ENCODE assay signal across 8 mouse cellular contexts in the genomic region with DNA sequence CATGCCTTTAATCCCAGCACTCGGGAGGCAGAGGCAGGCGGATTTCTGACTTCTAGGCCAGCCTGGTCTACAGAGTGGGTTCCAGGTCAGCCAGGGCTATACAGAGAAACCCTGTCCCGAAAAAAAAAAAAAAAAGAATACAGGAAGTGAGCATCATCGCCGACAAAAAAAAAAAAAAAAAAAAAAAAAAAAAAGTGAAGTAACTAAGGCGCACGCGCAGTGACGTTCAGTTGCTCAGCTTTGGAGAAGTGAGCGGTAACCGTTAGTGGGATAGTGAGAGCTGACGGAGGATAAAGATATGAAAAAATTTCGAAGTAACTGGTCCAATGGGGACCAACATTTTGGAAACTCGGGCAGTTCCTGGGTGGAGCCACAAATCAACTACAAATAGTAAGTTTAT. TPM values are rescaled to one million over a fixed set of nuclear protein-coding genes. Genes with fewer than 3 reads are reported as not detected.
A peak's percentile ranks its signal among the peaks of the same experiment; 100 is the strongest.
DNase-seq lines count a peak whose midpoint lies in the region; ATAC-seq and TF ChIP-seq lines count a peak whose summit lies in the region.

A gene (plus strand): TSS at position 229 of the 400 bp plus-strand sequence.

- no peaks in the 10 kb centered on the region for H3K4me1 ChIP-seq in CH12.LX (ENCODE audit: control insufficient read depth in 1 of 2, insufficient read depth in 2 of 2)
- no peaks in the 10 kb centered on the region for H3K4me1 ChIP-seq in embryonic facial prominence, embryonic 15.5 days
- no peaks in the 10 kb centered on the region for H3K4me1 ChIP-seq in neural tube, embryonic 12.5 days

- no peak for ATAC-seq in embryonic facial prominence, embryonic 15.5 days (ENCODE audit: insufficient number of reproducible peaks, low FRiP score, low TSS enrichment, low read depth)
- no peak for ATAC-seq in neural tube, embryonic 12.5 days (ENCODE audit: low FRiP score, low read depth)
- ATAC-seq in CD4-positive, CD25-positive, alpha-beta regulatory T cell, adult 4 months, result no peak

- intact Hi-C loops in gastrocnemius, adult 2 months (cut with DNase I), result no loop called here
- intact Hi-C loops in left cerebral cortex, postnatal 25 days (cut with DNase I), result no loop called here

- H3K79me2 ChIP-seq in CH12.LX (replicated peaks; ENCODE audit: control insufficient read depth, extremely low read depth, insufficient read depth, poor library complexity, severe bottlenecking), result no peaks in the 10 kb centered on the region

- no peaks in the 10 kb centered on the region for H3K9me3 ChIP-seq in CH12.LX (replicated peaks; ENCODE audit: low read length)
- no peaks in the 10 kb centered on the region for H3K9me3 ChIP-seq in embryonic facial prominence, embryonic 15.5 days (replicated peaks)
- no peaks in the 10 kb centered on the region for H3K9me3 ChIP-seq in neural tube, embryonic 12.5 days

- no peak within 1 kb of the TSS; the same call in 1 of the 2 replicates for H3K4me2 ChIP-seq in CH12.LX (ENCODE audit: insufficient read depth, low read depth, poor library complexity, severe bottlenecking)
- peak within 1 kb of the TSS; percentile 47 for H3K4me2 ChIP-seq in embryonic facial prominence, embryonic 15.5 days (replicated peaks)
- H3K4me2 ChIP-seq in neural tube, embryonic 12.5 days (replicated peaks), result peak within 1 kb of the TSS; percentile 50

- TF ChIP-seq POLR2A in CH12.LX (IDR thresholded peaks at IDR 0.05; ENCODE audit: low read depth, low read length), result no peak

- 89% methylated on average over 14 of the region's 14 CpGs for WGBS in embryonic facial prominence, embryonic 15.5 days
- 90% methylated on average over 14 of the region's 14 CpGs for WGBS in neural tube, embryonic 12.5 days

- TF ChIP-seq RAD21 in CH12.LX (IDR thresholded peaks at IDR 0.05; ENCODE audit: low read depth, low read length), result no peak

- peak within 1 kb of the TSS; percentile 89 for H3K27ac ChIP-seq in gastrocnemius, adult 2 months
- H3K27ac ChIP-seq in CH12.LX (ENCODE audit: insufficient read depth, low read depth), result no peak within 1 kb of the TSS
- H3K27ac ChIP-seq in embryonic facial prominence, embryonic 15.5 days (replicated peaks), result peak within 1 kb of the TSS; percentile 66
- H3K27ac ChIP-seq in neural tube, embryonic 12.5 days, result no peak within 1 kb of the TSS

- TF ChIP-seq CTCF in gastrocnemius, adult 2 months (IDR thresholded peaks at IDR 0.05), result no peak
- no peak for TF ChIP-seq CTCF in CH12.LX (conservative IDR thresholded peaks at IDR 0.05 in 1 of 2, IDR thresholded peaks at IDR 0.05 in 1 of 2; ENCODE audit: low read depth in 2 of 2, low read length in 2 of 2)

- peak within 1 kb of the TSS; percentile 81 for H3K4me3 ChIP-seq in gastrocnemius, adult 2 months
- H3K4me3 ChIP-seq in CH12.LX (replicated peaks in 1 of 3; ENCODE audit: low read depth in 2 of 3, low read length in 2 of 3, poor library complexity in 1 of 3), result peak within 1 kb of the TSS; percentile 24 to 44 (median 38)
- H3K4me3 ChIP-seq in embryonic facial prominence, embryonic 15.5 days (replicated peaks), result peak within 1 kb of the TSS; percentile 52
- H3K4me3 ChIP-seq in neural tube, embryonic 12.5 days, result peak within 1 kb of the TSS; percentile 46

- no peaks in the 10 kb centered on the region for H3K36me3 ChIP-seq in CH12.LX (replicated peaks in 1 of 2; ENCODE audit: control insufficient read depth in 1 of 2, insufficient read depth in 1 of 2, low read length in 1 of 2)
- no peaks in the 10 kb centered on the region for H3K36me3 ChIP-seq in embryonic facial prominence, embryonic 15.5 days
- no peaks in the 10 kb centered on the region for H3K36me3 ChIP-seq in neural tube, embryonic 12.5 days

- H3K27me3 ChIP-seq in CH12.LX (replicated peaks), result no peaks in the 10 kb centered on the region
- H3K27me3 ChIP-seq in embryonic facial prominence, embryonic 15.5 days, result no peaks in the 10 kb centered on the region
- no peaks in the 10 kb centered on the region for H3K27me3 ChIP-seq in neural tube, embryonic 12.5 days (replicated peaks)

- DNase-seq in gastrocnemius, adult 2 months, result no peak
- no peak for DNase-seq in gastrocnemius, postnatal 10 days
- peak; percentile 44 for DNase-seq in CH12.LX (ENCODE audit: extremely low read depth)
- no peak for DNase-seq in left cerebral cortex, postnatal 25 days (ENCODE audit: low spot score in 2 of 2)
- no peak for DNase-seq in right cerebral cortex, postnatal 4 days

- H3K9ac ChIP-seq in CH12.LX (ENCODE audit: insufficient read depth, low read depth), result no peak within 1 kb of the TSS; the same call in 1 of the 2 replicates
- no peak within 1 kb of the TSS for H3K9ac ChIP-seq in embryonic facial prominence, embryonic 15.5 days
- H3K9ac ChIP-seq in neural tube, embryonic 12.5 days, result no peak within 1 kb of the TSS

- dilution Hi-C loops in CH12.LX (cut with MboI; ENCODE audit: extremely low pct_ligation_motif_present, extremely low pct_unique_long_range_greater_than_20kb, low sequenced_read_pairs), result no loop called here

- TF ChIP-seq EP300 in CH12.LX (IDR thresholded peaks at IDR 0.05; ENCODE audit: low read length), result no peak

- in situ Hi-C loops in CH12.LX (cut with MboI; ENCODE audit: low pct_ligation_motif_present, low pct_unique_long_range_greater_than_20kb, low sequenced_read_pairs), result no loop called here

TF ChIP-seq in CH12.LX, 34 proteins besides CTCF, POLR2A, EP300 and RAD21:
- no peak for TF ChIP-seq MEF2A (IDR thresholded peaks at IDR 0.05; ENCODE audit: borderline replicate concordance, low read depth, low read length)
- peak; percentile 93 for TF ChIP-seq ZNF384 (IDR thresholded peaks at IDR 0.05; ENCODE audit: low read depth, low read length)
- no peak for TF ChIP-seq NELFE (IDR thresholded peaks at IDR 0.05; ENCODE audit: low read depth, low read length)
- no peak for TF ChIP-seq JUN (IDR thresholded peaks at IDR 0.05; ENCODE audit: insufficient read depth, low read depth, low read length)
- no peak for TF ChIP-seq MAX (IDR thresholded peaks at IDR 0.05; ENCODE audit: low read length)
- TF ChIP-seq NRF1 (IDR thresholded peaks at IDR 0.05; ENCODE audit: low read depth, low read length), result peak; percentile 58
- TF ChIP-seq GABPA (IDR thresholded peaks at IDR 0.05; ENCODE audit: insufficient replicate concordance, low read depth, low read length), result no peak
- no peak for TF ChIP-seq JUND (conservative IDR thresholded peaks at IDR 0.05; ENCODE audit: low read depth, low read length)
- no peak for TF ChIP-seq BHLHE40 (IDR thresholded peaks at IDR 0.05; ENCODE audit: low read depth, low read length)
- no peak for TF ChIP-seq MAZ (IDR thresholded peaks at IDR 0.05; ENCODE audit: low read depth, low read length)
- no peak for TF ChIP-seq SMC3 (IDR thresholded peaks at IDR 0.05; ENCODE audit: low read depth, low read length)

RNA-seq across cellular contexts. Expression of the gene that starts here (rescaled TPM):
- total RNA-seq in gastrocnemius, adult 2 months (2021), result 1 to 10 TPM; 2.3 to 4.1 TPM
- total RNA-seq in gastrocnemius, postnatal 10 days (2021), result 1 to 10 TPM; 3.8 to 4.4 TPM
- 2.3 and 3.0 TPM in 2 replicates for total RNA-seq in CH12.LX (2012; rRNA removed)
- total RNA-seq in CH12.LX (2014; rRNA removed), result 21.8 and 22.8 TPM in 2 replicates
- 16.9 and 18.0 TPM in 2 replicates for polyA plus RNA-seq in CH12.LX (2012; ENCODE audit: insufficient read length, low read depth)
- 17.2 and 17.7 TPM in 2 replicates for polyA plus RNA-seq in embryonic facial prominence, embryonic 15.5 days (2015; fragmentation: Nextera tagmentation; extraction: Ambion mirVana)
- total RNA-seq in left cerebral cortex, postnatal 25 days (2021), result 10 to 100 TPM; 28.9 to 32.3 TPM
- polyA plus RNA-seq in neural tube, embryonic 12.5 days (2016; fragmentation: Nextera tagmentation; extraction: Ambion mirVana), result 12.4 and 13.4 TPM in 2 replicates
- polyA plus RNA-seq in CD4-positive, CD25-positive, alpha-beta regulatory T cell, adult 4 months (2017; shearing (Covaris generic)), result 1 to 10 TPM; 5.4 to 5.7 TPM

Comparison
In these comparisons a context has a peak if more than half of its experiments do, and no peak if none do; other contexts are left out.
1. H3K27ac ChIP-seq: peak in gastrocnemius, adult 2 months (single experiment) and embryonic facial prominence, embryonic 15.5 days (single experiment); none in CH12.LX (single experiment) and neural tube, embryonic 12.5 days (single experiment).
2. Peak in every context shown above with its lines, with median percentiles within 50 percentile points of each other: H3K4me3 ChIP-seq.